Mouse (Mus musculus) CH12.LX (cell line): ENCODE data around the gene Ric8b.

ENCODE experiments used
- BHLHE40 ChIP-seq: IDR thresholded peaks from 2 replicates; pipeline ENCODE4 v1.6.1; 2011; ENCODE audit warnings: mild to moderate bottlenecking, low read depth, low read length, improper control_type of control experiment
- CTCF ChIP-seq, 2 experiments: IDR thresholded peaks in 1 of 2; conservative IDR thresholded peaks in 1 of 2; 2 replicates each; pipeline ENCODE4 v1.5.1; 2011 to 2012; ENCODE audit warnings: low read depth in 2 of 2, low read length in 2 of 2, improper control_type of control experiment in 1 of 2, inconsistent platforms in 1 of 2, mild to moderate bottlenecking in 1 of 2, moderate library complexity in 1 of 2
- ETS1 ChIP-seq: conservative IDR thresholded peaks from 2 replicates; pipeline ENCODE4 v1.6.1; 2012; ENCODE audit warnings: low read depth, mild to moderate bottlenecking, inconsistent platforms, low read length, improper control_type of control experiment, moderate library complexity
- JUND ChIP-seq: conservative IDR thresholded peaks from 2 replicates; pipeline ENCODE4 v1.6.1; 2011; ENCODE audit warnings: low read depth, low read length, improper control_type of control experiment
- MEF2A ChIP-seq: IDR thresholded peaks from 2 replicates; pipeline ENCODE4 v1.6.1; 2014; ENCODE audit warnings: low read depth, mild to moderate bottlenecking, inconsistent platforms, low read length, improper control_type of control experiment, borderline replicate concordance
- POLR2A ChIP-seq: IDR thresholded peaks from 2 replicates; pipeline ENCODE4 v1.6.1; 2011; ENCODE audit warnings: low read depth, mild to moderate bottlenecking, improper control_type of control experiment, low read length
- TBP ChIP-seq: conservative IDR thresholded peaks from 2 replicates; pipeline ENCODE4 v1.6.1; 2011; ENCODE audit warnings: low read depth, low read length, improper control_type of control experiment
- UBTF ChIP-seq: IDR thresholded peaks from 2 replicates; pipeline ENCODE4 v1.6.1; 2012; ENCODE audit warnings: low read depth, mild to moderate bottlenecking, inconsistent platforms, low read length, improper control_type of control experiment, moderate library complexity
- USF1 ChIP-seq: IDR thresholded peaks from 2 replicates; pipeline ENCODE4 v1.6.1; 2014; ENCODE audit warnings: low read depth, mild to moderate bottlenecking, inconsistent platforms, low read length, improper control_type of control experiment
- USF2 ChIP-seq: conservative IDR thresholded peaks from 2 replicates; pipeline ENCODE4 v1.6.1; 2011; ENCODE audit warnings: low read depth, low read length, improper control_type of control experiment
- ZKSCAN1 ChIP-seq: IDR thresholded peaks from 2 replicates; pipeline ENCODE4 v1.6.1; 2012; ENCODE audit warnings: low read depth, inconsistent platforms, low read length, improper control_type of control experiment, borderline replicate concordance

DNA sequence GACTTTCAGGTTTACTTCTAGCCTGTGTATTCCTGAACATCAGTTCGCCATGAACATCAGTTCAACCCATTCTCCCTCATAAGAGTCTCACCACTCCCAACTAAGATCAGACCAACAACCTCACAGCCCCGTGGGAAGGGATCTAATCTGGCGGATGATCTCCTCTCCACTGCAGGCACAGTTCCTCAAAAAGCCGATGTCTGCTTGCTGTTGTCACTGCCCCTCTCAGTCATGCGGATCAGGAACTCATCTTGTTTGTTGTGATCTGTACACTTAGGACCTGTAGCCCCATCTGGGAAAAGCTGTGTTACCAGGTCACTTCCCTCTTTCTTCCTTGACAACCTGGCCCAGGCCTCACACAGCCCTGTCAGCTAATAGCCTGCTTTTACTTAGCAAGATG, 45.7 kb downstream of the Ric8b start:
- TF ChIP-seq USF1: no peak
- no peak for TF ChIP-seq CTCF (conservative IDR thresholded peaks at IDR 0.05 in 1 of 2, IDR thresholded peaks at IDR 0.05 in 1 of 2; ENCODE audit: low read depth in 2 of 2, low read length in 2 of 2)
- TF ChIP-seq POLR2A: no peak
- TF ChIP-seq TBP: no peak
- no peak for TF ChIP-seq JUND
- TF ChIP-seq USF2: no peak
- TF ChIP-seq BHLHE40: no peak
- no peak for TF ChIP-seq ZKSCAN1
- TF ChIP-seq ETS1: no peak
- no peak for TF ChIP-seq UBTF
- TF ChIP-seq MEF2A: no peak
